8 mouse cellular contexts compared by ENCODE assay signal in the genomic region with DNA sequence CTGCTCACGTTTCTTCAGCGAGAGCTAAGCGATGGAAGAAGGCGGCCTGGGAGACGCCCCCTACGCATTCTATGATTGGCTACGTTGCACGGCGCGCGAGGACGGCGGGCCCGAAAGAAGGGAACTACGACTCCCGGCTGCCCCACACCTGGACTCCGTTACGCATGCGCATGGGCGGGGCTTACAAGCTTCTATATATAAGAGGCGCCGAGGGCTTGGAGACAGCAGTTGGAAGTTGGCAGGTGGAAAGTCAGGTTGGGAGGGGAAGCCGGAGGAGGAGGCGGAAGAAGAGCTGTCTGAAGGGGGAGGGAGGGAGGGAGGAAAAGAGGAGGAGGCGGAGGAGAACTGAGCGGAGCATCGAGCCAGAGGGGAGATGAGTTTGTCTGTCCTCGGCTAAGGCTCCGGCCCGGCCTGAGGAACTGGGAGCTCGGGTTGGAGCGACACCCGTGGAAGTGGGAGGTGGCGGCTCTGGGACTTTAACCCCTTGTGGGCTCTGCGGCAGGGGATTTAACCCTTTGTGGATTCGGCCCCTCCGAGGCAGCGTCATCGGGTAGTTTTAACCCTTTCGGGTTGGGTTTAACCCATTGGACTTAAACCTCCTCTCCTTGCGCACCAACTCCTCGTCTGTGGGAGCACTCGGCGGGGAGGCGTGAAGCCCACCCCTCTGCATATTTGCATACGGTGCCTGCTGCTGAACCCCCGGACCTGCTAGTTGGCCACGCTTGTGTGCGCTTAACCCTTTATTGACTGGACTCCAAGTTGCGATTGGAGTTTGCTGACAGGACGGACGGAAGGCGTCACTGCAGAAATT. TPM values are rescaled to one million over a fixed set of nuclear protein-coding genes. Genes with fewer than 3 reads are reported as not detected.
DNase-seq lines count a peak whose midpoint lies in the region; ATAC-seq and TF ChIP-seq lines count a peak whose summit lies in the region.

TSS of gene Hexim1 (plus strand) at position 224 of the 811 bp plus-strand sequence.

- peak; percentile 90 for ATAC-seq in heart, embryonic 11.5 days (replicated peaks; ENCODE audit: insufficient number of reproducible peaks, low FRiP score, low TSS enrichment)
- ATAC-seq in kidney, postnatal 0 days (replicated peaks; ENCODE audit: low FRiP score, low read depth): peak; percentile 93
- peak; percentile 93 for ATAC-seq in liver, embryonic 11.5 days (replicated peaks; ENCODE audit: low FRiP score)
- peak; percentile 95 for ATAC-seq in stomach, embryonic 14.5 days (ENCODE audit: insufficient number of reproducible peaks, insufficient read depth, low FRiP score, low read depth)

- H3K4me3 ChIP-seq in C2C12 (ENCODE audit: insufficient read depth, poor library complexity, severe bottlenecking): peak within 1 kb of the TSS; percentile 62
- peak within 1 kb of the TSS; percentile 96 for H3K4me3 ChIP-seq in erythroblast, embryonic 14.5 days (replicated peaks)
- H3K4me3 ChIP-seq in heart, embryonic 11.5 days (ENCODE audit: low read depth, low read length): peak within 1 kb of the TSS; percentile 58
- H3K4me3 ChIP-seq in kidney, postnatal 0 days (replicated peaks; ENCODE audit: low read depth, low read length): peak within 1 kb of the TSS; percentile 70
- peak within 1 kb of the TSS; percentile 75 for H3K4me3 ChIP-seq in liver, embryonic 11.5 days (ENCODE audit: low read depth, low read length)
- peak within 1 kb of the TSS; percentile 75 for H3K4me3 ChIP-seq in stomach, embryonic 14.5 days (ENCODE audit: low read depth, low read length)

- H3K79me2 ChIP-seq in C2C12 (ENCODE audit: control insufficient read depth, insufficient read depth): peaks cover 41% of the 10 kb centered on the region

- under 1% methylated on average over 53 of the region's 53 CpGs for WGBS in heart, embryonic 11.5 days (ENCODE audit: insufficient replicate concordance)
- WGBS in kidney, postnatal 0 days: 1% methylated on average over 53 of the region's 53 CpGs
- whole genome bisulfite sequencing in liver, embryonic 11.5 days: under 1% methylated on average over 52 of the region's 53 CpGs
- WGBS in stomach, embryonic 14.5 days: under 1% methylated on average over 52 of the region's 53 CpGs

- H3K9me3 ChIP-seq in erythroblast, embryonic 14.5 days (ENCODE audit: control insufficient read depth, low read length): no peaks in the 10 kb centered on the region
- no peaks in the 10 kb centered on the region for H3K9me3 ChIP-seq in heart, embryonic 11.5 days (replicated peaks; ENCODE audit: control insufficient read depth, low read length)
- no peaks in the 10 kb centered on the region for H3K9me3 ChIP-seq in kidney, postnatal 0 days (replicated peaks; ENCODE audit: low read length)
- H3K9me3 ChIP-seq in liver, embryonic 11.5 days (ENCODE audit: control insufficient read depth, low read length): no peaks in the 10 kb centered on the region
- no peaks in the 10 kb centered on the region for H3K9me3 ChIP-seq in stomach, embryonic 14.5 days (ENCODE audit: control insufficient read depth, low read depth, low read length)

- H3K9ac ChIP-seq in heart, embryonic 11.5 days (ENCODE audit: low read depth, low read length): peak within 1 kb of the TSS; percentile 78
- peak within 1 kb of the TSS; percentile 77 for H3K9ac ChIP-seq in kidney, postnatal 0 days (ENCODE audit: low read depth, low read length)
- H3K9ac ChIP-seq in liver, embryonic 11.5 days (ENCODE audit: low read depth, low read length): peak within 1 kb of the TSS; percentile 80
- peak within 1 kb of the TSS; percentile 75 for H3K9ac ChIP-seq in stomach, embryonic 14.5 days (replicated peaks; ENCODE audit: low read depth, low read length)

- peaks cover 15% of the 10 kb centered on the region for H3K36me3 ChIP-seq in C2C12 (ENCODE audit: control insufficient read depth, insufficient read depth)
- peaks cover 38% of the 10 kb centered on the region for H3K36me3 ChIP-seq in erythroblast, embryonic 14.5 days (ENCODE audit: control insufficient read depth)
- H3K36me3 ChIP-seq in heart, embryonic 11.5 days (ENCODE audit: control insufficient read depth, insufficient read depth, low read length): no peaks in the 10 kb centered on the region
- H3K36me3 ChIP-seq in kidney, postnatal 0 days (ENCODE audit: insufficient read depth, low read length): no peaks in the 10 kb centered on the region
- no peaks in the 10 kb centered on the region for H3K36me3 ChIP-seq in liver, embryonic 11.5 days (ENCODE audit: control insufficient read depth, insufficient read depth, low read length)
- H3K36me3 ChIP-seq in stomach, embryonic 14.5 days (ENCODE audit: control insufficient read depth, insufficient read depth, low read length): no peaks in the 10 kb centered on the region

- H3K27me3 ChIP-seq in C2C12 (ENCODE audit: control insufficient read depth, insufficient read depth, insufficient read length): no peaks in the 10 kb centered on the region
- peaks cover 25% of the 10 kb centered on the region for H3K27me3 ChIP-seq in erythroblast, embryonic 14.5 days (ENCODE audit: control insufficient read depth)
- H3K27me3 ChIP-seq in heart, embryonic 11.5 days (ENCODE audit: control insufficient read depth, insufficient read depth, low read length): no peaks in the 10 kb centered on the region; the same call in 1 of the 2 replicates
- no peaks in the 10 kb centered on the region for H3K27me3 ChIP-seq in kidney, postnatal 0 days (ENCODE audit: insufficient read depth, low read length)
- peaks cover 1% of the 10 kb centered on the region; the same call in 1 of the 2 replicates for H3K27me3 ChIP-seq in liver, embryonic 11.5 days (replicated peaks; ENCODE audit: control insufficient read depth, insufficient read depth, low read length)
- no peaks in the 10 kb centered on the region for H3K27me3 ChIP-seq in stomach, embryonic 14.5 days (ENCODE audit: control insufficient read depth, insufficient read depth, low read length)

- peaks cover 70% of the 10 kb centered on the region for H3K4me1 ChIP-seq in erythroblast, embryonic 14.5 days (ENCODE audit: control insufficient read depth)
- peaks cover 22% of the 10 kb centered on the region; the same call in 1 of the 2 replicates for H3K4me1 ChIP-seq in heart, embryonic 11.5 days (ENCODE audit: control insufficient read depth, insufficient read depth, low read length)
- H3K4me1 ChIP-seq in kidney, postnatal 0 days (replicated peaks; ENCODE audit: insufficient read depth, low read length): peaks cover 33% of the 10 kb centered on the region
- H3K4me1 ChIP-seq in liver, embryonic 11.5 days (replicated peaks; ENCODE audit: control insufficient read depth, insufficient read depth, low read length): peaks cover 31% of the 10 kb centered on the region
- peaks cover 30% of the 10 kb centered on the region for H3K4me1 ChIP-seq in stomach, embryonic 14.5 days (ENCODE audit: control insufficient read depth, insufficient read depth, low read length)

- peak within 1 kb of the TSS; percentile 97 for H3ac ChIP-seq in C2C12 (ENCODE audit: control insufficient read depth, insufficient read length, low read depth)

- peaks cover 21% of the 10 kb centered on the region for H3K79me3 ChIP-seq in C2C12 (ENCODE audit: low read depth)

- H3K4me2 ChIP-seq in heart, embryonic 11.5 days: peak within 1 kb of the TSS; percentile 77
- peak within 1 kb of the TSS; percentile 89 for H3K4me2 ChIP-seq in kidney, postnatal 0 days (ENCODE audit: low read length)
- H3K4me2 ChIP-seq in liver, embryonic 11.5 days: peak within 1 kb of the TSS; percentile 99
- peak within 1 kb of the TSS; percentile 77 for H3K4me2 ChIP-seq in stomach, embryonic 14.5 days (replicated peaks; ENCODE audit: low read depth, low read length)

- TF ChIP-seq CTCF in C2C12 (IDR thresholded peaks at IDR 0.05; ENCODE audit: control insufficient read depth, insufficient read depth, insufficient read length): no peak
- TF ChIP-seq CTCF in brain, embryonic 14.5 days (IDR thresholded peaks at IDR 0.05; ENCODE audit: borderline replicate concordance, extremely low read depth, insufficient read depth, insufficient read length): no peak
- TF ChIP-seq CTCF in kidney, postnatal 0 days (IDR thresholded peaks at IDR 0.05; ENCODE audit: low read depth): peak; percentile 8; the same call in 1 of the 2 replicates

- peak; percentile 87; the same call in 1 of the 2 replicates for TF ChIP-seq POLR2A in brain, embryonic 14.5 days (IDR thresholded peaks at IDR 0.05; ENCODE audit: borderline replicate concordance, extremely low read depth, insufficient read depth, insufficient read length, poor library complexity, severe bottlenecking)

- H3K27ac ChIP-seq in heart, embryonic 11.5 days (ENCODE audit: low read depth, low read length): peak within 1 kb of the TSS; percentile 83
- H3K27ac ChIP-seq in kidney, postnatal 0 days: peak within 1 kb of the TSS; percentile 93
- peak within 1 kb of the TSS; percentile 86 for H3K27ac ChIP-seq in liver, embryonic 11.5 days (ENCODE audit: low read depth, low read length)
- peak within 1 kb of the TSS; percentile 91 for H3K27ac ChIP-seq in stomach, embryonic 14.5 days (ENCODE audit: low read length)

- DNase-seq in brain, embryonic 14.5 days (ENCODE audit: low read depth): peak; percentile 100
- peak; percentile 100 for DNase-seq in kidney, postnatal 0 days (ENCODE audit: low spot score)
- peak; percentile 100 for DNase-seq in liver, embryonic 11.5 days (ENCODE audit: low spot score)
- peak; percentile 100 for DNase-seq in naive thymus-derived CD4-positive, alpha-beta T cell, adult 2 months (ENCODE audit: low read depth)

TF ChIP-seq in C2C12, 6 proteins besides CTCF, POLR2A, EP300 and RAD21:
- TF ChIP-seq MYOD1 (IDR thresholded peaks at IDR 0.05; ENCODE audit: control insufficient read depth, insufficient read length, low read depth): no peak
- no peak for TF ChIP-seq USF1 (IDR thresholded peaks at IDR 0.05; ENCODE audit: low read depth)
- no peak for TF ChIP-seq CEBPB (IDR thresholded peaks at IDR 0.05; ENCODE audit: low read depth)
- TF ChIP-seq MAX (IDR thresholded peaks at IDR 0.05): no peak
- no peak for TF ChIP-seq MYOG (IDR thresholded peaks at IDR 0.05; ENCODE audit: control insufficient read depth, extremely low read depth, insufficient read length)
TF ChIP-seq in C2C12: peak in this region for 0.

RNA-seq across cellular contexts. Expression of gene Hexim1, which starts in this region (rescaled TPM):
- polyA plus RNA-seq in C2C12 (2012; fragmentation: generic; extraction: Trizol): 24.3 TPM
- 14.4 and 18.9 TPM in 2 replicates for polyA plus RNA-seq in brain, embryonic 14.5 days (2012; rRNA removed)
- 7.6 and 7.7 TPM in 2 replicates for polyA plus RNA-seq in erythroblast, embryonic 14.5 days (2012)
- polyA plus RNA-seq in heart, embryonic 11.5 days (2014; fragmentation: Nextera tagmentation; extraction: Ambion mirVana): 4.2 and 4.4 TPM in 2 replicates
- polyA plus RNA-seq in kidney, postnatal 0 days (2015; fragmentation: Nextera tagmentation; extraction: Ambion mirVana): 6.5 and 6.8 TPM in 2 replicates
- polyA plus RNA-seq in liver, embryonic 11.5 days (2014; fragmentation: Nextera tagmentation; extraction: Ambion mirVana): 4.6 and 6.1 TPM in 2 replicates
- 7.6 and 7.7 TPM in 2 replicates for polyA plus RNA-seq in stomach, embryonic 14.5 days (2014; fragmentation: Nextera tagmentation; extraction: Ambion mirVana)

Comparison
In these comparisons a context has a peak if more than half of its experiments do, and no peak if none do; other contexts are left out.
1. Peak in every context shown above with its lines: DNase-seq, ATAC-seq, H3K4me3 ChIP-seq and H3K27ac ChIP-seq.